Comparison of ENCODE assay signal across 9 mouse cellular contexts in the genomic region with DNA sequence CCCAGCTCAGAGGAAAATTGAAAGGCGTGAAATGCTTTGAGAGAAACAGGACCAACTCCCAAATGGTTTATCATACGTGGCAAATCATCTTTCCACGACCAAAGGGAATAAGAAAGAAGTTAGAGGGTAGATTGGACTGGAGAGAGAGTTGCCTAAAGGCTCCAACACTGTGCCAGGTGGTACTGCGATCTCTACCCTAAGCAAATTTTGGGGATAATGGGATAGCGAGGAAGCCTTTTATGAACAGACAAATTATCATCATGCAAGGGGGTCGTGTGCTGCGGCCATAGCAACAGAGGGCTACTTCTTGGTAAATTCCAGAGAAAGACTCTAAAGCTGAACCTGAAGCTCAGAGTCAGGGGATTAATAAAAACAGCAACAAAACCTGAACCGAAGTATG. TPM values are rescaled to one million over a fixed set of nuclear protein-coding genes. Genes with fewer than 3 reads are reported as not detected.
DNase-seq lines count a peak whose midpoint lies in the region; ATAC-seq and TF ChIP-seq lines count a peak whose summit lies in the region.
"Had no signal": no experiment of that assay in that cellular context is flagged by ENCODE, and none has a peak within 500 bp of the region (broad histone marks: within the 10 kb centered on the region; RNA-seq: fewer than 3 reads in every experiment).

No protein-coding gene starts in this region.

- no peaks in the 10 kb centered on the region for H3K36me3 ChIP-seq in neural tube, embryonic 11.5 days (ENCODE audit: control insufficient read depth, insufficient read depth, low read length)
- H3K36me3 ChIP-seq in liver, embryonic 11.5 days (ENCODE audit: control insufficient read depth, insufficient read depth, low read length), result no peaks in the 10 kb centered on the region
- H3K36me3 ChIP-seq in stomach, embryonic 15.5 days, result no peaks in the 10 kb centered on the region

- peaks cover 2% of the 10 kb centered on the region; the same call in 1 of the 2 replicates for H3K27me3 ChIP-seq in neural tube, embryonic 11.5 days (ENCODE audit: control insufficient read depth, insufficient read depth, low read length)
- H3K27me3 ChIP-seq in liver, embryonic 11.5 days (replicated peaks; ENCODE audit: control insufficient read depth, insufficient read depth, low read length), result peaks cover 16% of the 10 kb centered on the region
- no peaks in the 10 kb centered on the region for H3K27me3 ChIP-seq in stomach, embryonic 15.5 days (replicated peaks)

- DNase-seq in gastrocnemius, adult 2 months, result no peak
- DNase-seq in gastrocnemius, postnatal 10 days, result no peak
- no peak for DNase-seq in neural tube, embryonic 11.5 days (ENCODE audit: low spot score)
- DNase-seq in neural tube, embryonic 10.5 days (ENCODE audit: extremely low spot score, low spot score), result no peak
- DNase-seq in liver, embryonic 11.5 days (ENCODE audit: low spot score), result no peak
- no peak for DNase-seq in gastrocnemius, postnatal 36 days
- DNase-seq in gastrocnemius, postnatal 14 days, result no peak
- DNase-seq: adrenal gland, adult 8-10 months had no signal

- ATAC-seq in neural tube, embryonic 11.5 days (ENCODE audit: insufficient read depth, low FRiP score, low TSS enrichment), result no peak
- ATAC-seq in liver, embryonic 11.5 days (replicated peaks; ENCODE audit: low FRiP score), result no peak
- ATAC-seq in stomach, embryonic 15.5 days (ENCODE audit: insufficient read depth, low FRiP score, low read depth), result no peak

- H3K9ac ChIP-seq in neural tube, embryonic 11.5 days (ENCODE audit: low read length), result no peak overlapping the region
- no peak overlapping the region for H3K9ac ChIP-seq in liver, embryonic 11.5 days (ENCODE audit: low read depth, low read length)
- no peak overlapping the region for H3K9ac ChIP-seq in stomach, embryonic 15.5 days

- intact Hi-C loops in gastrocnemius, adult 2 months (cut with DNase I), result loop anchor here (2.0 kb wide), 1 partner anchor 21 kb away; a partner anchor contains a TSS
- intact Hi-C loops in gastrocnemius, postnatal 36 days (cut with DNase I), result loop anchor here (2.0 kb wide), 1 partner anchor 77 kb away; no protein-coding TSS in a partner anchor
- intact Hi-C loops in gastrocnemius, postnatal 14 days (cut with DNase I; ENCODE audit: low total_unique reads), result no loop called here

- peak overlapping the region; percentile 84 for H3K4me3 ChIP-seq in gastrocnemius, adult 2 months
- H3K4me3 ChIP-seq in neural tube, embryonic 11.5 days (ENCODE audit: low read depth, low read length), result peak overlapping the region; percentile 56
- H3K4me3 ChIP-seq in liver, embryonic 11.5 days (ENCODE audit: low read depth, low read length), result peak overlapping the region; percentile 63
- H3K4me3 ChIP-seq in stomach, embryonic 15.5 days (replicated peaks), result peak overlapping the region; percentile 55

- no peaks in the 10 kb centered on the region for H3K9me3 ChIP-seq in neural tube, embryonic 11.5 days (ENCODE audit: control insufficient read depth, low read length)
- H3K9me3 ChIP-seq in liver, embryonic 11.5 days (ENCODE audit: control insufficient read depth, low read length), result no peaks in the 10 kb centered on the region
- H3K9me3 ChIP-seq in stomach, embryonic 15.5 days, result no peaks in the 10 kb centered on the region

- WGBS in neural tube, embryonic 11.5 days, result 40% methylated on average over 8 of the region's 8 CpGs
- 48% methylated on average over 8 of the region's 8 CpGs for WGBS in liver, embryonic 11.5 days
- 47% methylated on average over 8 of the region's 8 CpGs for WGBS in stomach, embryonic 15.5 days

- H3K4me1 ChIP-seq in neural tube, embryonic 11.5 days (ENCODE audit: control insufficient read depth, insufficient read depth, low read length), result no peaks in the 10 kb centered on the region
- no peaks in the 10 kb centered on the region; the same call in none of the 2 replicates for H3K4me1 ChIP-seq in liver, embryonic 11.5 days (replicated peaks; ENCODE audit: control insufficient read depth, insufficient read depth, low read length)
- 0 out of 2 replicates have a peak, but pooled peaks cover 2% of the 10 kb centered on the region for H3K4me1 ChIP-seq in stomach, embryonic 15.5 days

- peak overlapping the region; percentile 99 for H3K4me2 ChIP-seq in neural tube, embryonic 11.5 days (ENCODE audit: low read depth)
- peak overlapping the region; percentile 99 for H3K4me2 ChIP-seq in liver, embryonic 11.5 days
- peak overlapping the region; percentile 92 for H3K4me2 ChIP-seq in stomach, embryonic 15.5 days

- TF ChIP-seq CTCF in gastrocnemius, adult 2 months (IDR thresholded peaks at IDR 0.05), result no peak

- H3K27ac ChIP-seq in gastrocnemius, adult 2 months, result peak overlapping the region; percentile 58
- no peak overlapping the region for H3K27ac ChIP-seq in neural tube, embryonic 11.5 days (ENCODE audit: low read depth, low read length)
- H3K27ac ChIP-seq in liver, embryonic 11.5 days (ENCODE audit: low read depth, low read length), result no peak overlapping the region
- no peak overlapping the region for H3K27ac ChIP-seq in stomach, embryonic 15.5 days

RNA-seq across cellular contexts. Expression of a gene that starts 21.0 kb away (rescaled TPM):
- 1 to 10 TPM; 2.2 to 5.4 TPM for total RNA-seq in gastrocnemius, adult 2 months (2021)
- total RNA-seq in gastrocnemius, postnatal 10 days (2021), result 10 to 100 TPM; 11.2 to 13.9 TPM
- 1.2 and 1.6 TPM in 2 replicates for polyA plus RNA-seq in neural tube, embryonic 11.5 days (2014; fragmentation: Nextera tagmentation; extraction: Ambion mirVana)
- 0.15 TPM in 1 of 2 replicates, not detected in the other for polyA plus RNA-seq in liver, embryonic 11.5 days (2014; fragmentation: Nextera tagmentation; extraction: Ambion mirVana)
- 2.1 and 3.5 TPM in 2 replicates for polyA plus RNA-seq in stomach, embryonic 15.5 days (2015; fragmentation: Nextera tagmentation; extraction: Ambion mirVana)
- total RNA-seq in gastrocnemius, postnatal 36 days (2021), result 1 to 10 TPM; 3.1 to 3.6 TPM
- total RNA-seq in gastrocnemius, postnatal 14 days (2021), result 1 to 10 TPM; 9.7 to 9.8 TPM
